Mouse (Mus musculus): ENCODE measurements around the gene Btbd19. TPM values are rescaled to one million over a fixed set of nuclear protein-coding genes. Genes with fewer than 3 reads are reported as not detected.

The Btbd19 gene
- polyA plus RNA-seq, 2 experiments: 6.2 to 16.0 TPM

GRCm38 (mm10) chr4:117155792-117156355, 30.3 kb upstream of the Btbd19 start, which contains the start of gene Rps8:
Gene Rps8 (minus strand): TSS chr4:117156243.
- peak within 1 kb of the TSS; percentile 98 for H3K9ac ChIP-seq (ENCODE audit: low read depth, low read length, severe bottlenecking)
- TF ChIP-seq POLR2A (IDR thresholded peaks at IDR 0.05; ENCODE audit: borderline replicate concordance, extremely low read depth, insufficient read depth, insufficient read length): peak; percentile 93; the same call in 1 of the 2 replicates
- H3K27ac ChIP-seq (replicated peaks; ENCODE audit: low read depth, low read length): peak within 1 kb of the TSS; percentile 96
- H3K4me1 ChIP-seq (ENCODE audit: control insufficient read depth, insufficient read depth, low read length): 0 out of 2 replicates have a peak, but pooled peaks cover 4% of the 10 kb centered on the region
- peak; percentile 93 for DNase-seq (ENCODE audit: low spot score)
- H3K27me3 ChIP-seq (ENCODE audit: control insufficient read depth, insufficient read depth, low read length): no peaks in the 10 kb centered on the region
- 0% methylated on average over 38 of the region's 52 CpGs for WGBS
- no peaks in the 10 kb centered on the region for H3K9me3 ChIP-seq (ENCODE audit: control insufficient read depth, low read length)
- peaks cover 51% of the 10 kb centered on the region for H3K36me3 ChIP-seq (ENCODE audit: control insufficient read depth, insufficient read depth, low read length)
- peak within 1 kb of the TSS; percentile 93 for H3K4me2 ChIP-seq (replicated peaks; ENCODE audit: low read depth, low read length, severe bottlenecking)
- ATAC-seq (ENCODE audit: low FRiP score, low read depth): peak; percentile 92
- H3K4me3 ChIP-seq (replicated peaks; ENCODE audit: low read length): peak within 1 kb of the TSS; percentile 99

- Histone ChIP-seq H3K4me2 (replicated peaks; ENCODE audit: low read depth, low read length, severe bottlenecking) (peak overlapping the region; percentile 93), H3K4me1 (ENCODE audit: control insufficient read depth, insufficient read depth, low read length) (0 out of 2 replicates have a peak, but pooled peaks cover 4% of the 10 kb centered on the region), H3K9me3 (ENCODE audit: control insufficient read depth, low read length) (no peaks in the 10 kb centered on the region), H3K27me3 (ENCODE audit: control insufficient read depth, insufficient read depth, low read length) (no peaks in the 10 kb centered on the region), H3K4me3 (replicated peaks; ENCODE audit: low read length) (peak overlapping the region; percentile 99), H3K36me3 (ENCODE audit: control insufficient read depth, insufficient read depth, low read length) (peaks cover 55% of the 10 kb centered on the region), H3K9ac (ENCODE audit: low read depth, low read length, severe bottlenecking) (peak overlapping the region; percentile 98), H3K27ac (replicated peaks; ENCODE audit: low read depth, low read length) (peak overlapping the region; percentile 96)
- ATAC-seq (ENCODE audit: low FRiP score, low read depth): no peak
- no peak for TF ChIP-seq POLR2A (IDR thresholded peaks at IDR 0.05; ENCODE audit: borderline replicate concordance, extremely low read depth, insufficient read depth, insufficient read length)
- DNase-seq (ENCODE audit: low spot score): no peak
- WGBS: 1% methylated on average over 41 of the region's 44 CpGs
These were observed 29.7 kb upstream of the Btbd19 start for GRCm38 (mm10) chr4:117155020-117155791.

GRCm38 (mm10) chr4:117152714-117153113, 27.2 kb upstream of the Btbd19 start:
- Histone ChIP-seq H3K36me3 (ENCODE audit: control insufficient read depth, insufficient read depth, low read length) (peaks cover 63% of the 10 kb centered on the region), H3K27ac (replicated peaks; ENCODE audit: low read depth, low read length) (no peak overlapping the region), H3K4me3 (replicated peaks; ENCODE audit: low read length) (no peak overlapping the region), H3K27me3 (ENCODE audit: control insufficient read depth, insufficient read depth, low read length) (no peaks in the 10 kb centered on the region), H3K4me1 (ENCODE audit: control insufficient read depth, insufficient read depth, low read length) (0 out of 2 replicates have a peak, but pooled peaks cover 4% of the 10 kb centered on the region), H3K9me3 (ENCODE audit: control insufficient read depth, low read length) (no peaks in the 10 kb centered on the region), H3K9ac (ENCODE audit: low read depth, low read length, severe bottlenecking) (no peak overlapping the region), H3K4me2 (replicated peaks; ENCODE audit: low read depth, low read length, severe bottlenecking) (no peak overlapping the region)
- DNase-seq (ENCODE audit: low spot score) (no peak), ATAC-seq (ENCODE audit: low FRiP score, low read depth) (no peak)
- WGBS: 79% methylated on average over 5 of the region's 5 CpGs
- no peak for TF ChIP-seq POLR2A (IDR thresholded peaks at IDR 0.05; ENCODE audit: borderline replicate concordance, extremely low read depth, insufficient read depth, insufficient read length)

- Histone ChIP-seq H3K9ac (ENCODE audit: low read depth, low read length, severe bottlenecking) (no peak overlapping the region), H3K27me3 (ENCODE audit: control insufficient read depth, insufficient read depth, low read length) (no peaks in the 10 kb centered on the region), H3K27ac (replicated peaks; ENCODE audit: low read depth, low read length) (no peak overlapping the region), H3K36me3 (ENCODE audit: control insufficient read depth, insufficient read depth, low read length) (peaks cover 63% of the 10 kb centered on the region), H3K4me1 (ENCODE audit: control insufficient read depth, insufficient read depth, low read length) (0 out of 2 replicates have a peak, but pooled peaks cover 4% of the 10 kb centered on the region), H3K4me2 (replicated peaks; ENCODE audit: low read depth, low read length, severe bottlenecking) (no peak overlapping the region), H3K4me3 (replicated peaks; ENCODE audit: low read length) (no peak overlapping the region), H3K9me3 (ENCODE audit: control insufficient read depth, low read length) (no peaks in the 10 kb centered on the region)
- WGBS: 76% methylated on average over 1 of the region's 1 CpGs
- DNase-seq (ENCODE audit: low spot score) (no peak), ATAC-seq (ENCODE audit: low FRiP score, low read depth) (no peak)
- TF ChIP-seq POLR2A (IDR thresholded peaks at IDR 0.05; ENCODE audit: borderline replicate concordance, extremely low read depth, insufficient read depth, insufficient read length): no peak
These were observed 25.9 kb upstream of the Btbd19 start for GRCm38 (mm10) chr4:117151416-117151815.

- H3K4me1 ChIP-seq (ENCODE audit: control insufficient read depth, insufficient read depth, low read length): 0 out of 2 replicates have a peak, but pooled peaks cover 4% of the 10 kb centered on the region
- ATAC-seq (ENCODE audit: low FRiP score, low read depth) (no peak), DNase-seq (ENCODE audit: low spot score) (no peak)
- H3K27me3 ChIP-seq (ENCODE audit: control insufficient read depth, insufficient read depth, low read length): no peaks in the 10 kb centered on the region
- no peak for TF ChIP-seq POLR2A (IDR thresholded peaks at IDR 0.05; ENCODE audit: borderline replicate concordance, extremely low read depth, insufficient read depth, insufficient read length)
- no peak overlapping the region for H3K4me2 ChIP-seq (replicated peaks; ENCODE audit: low read depth, low read length, severe bottlenecking)
- H3K36me3 ChIP-seq (ENCODE audit: control insufficient read depth, insufficient read depth, low read length): peaks cover 63% of the 10 kb centered on the region
- no peak overlapping the region for H3K9ac ChIP-seq (ENCODE audit: low read depth, low read length, severe bottlenecking)
- no peak overlapping the region for H3K4me3 ChIP-seq (replicated peaks; ENCODE audit: low read length)
- H3K9me3 ChIP-seq (ENCODE audit: control insufficient read depth, low read length): no peaks in the 10 kb centered on the region
- 85% methylated on average over 6 of the region's 6 CpGs for WGBS
- H3K27ac ChIP-seq (replicated peaks; ENCODE audit: low read depth, low read length): no peak overlapping the region
These were observed 24.7 kb upstream of the Btbd19 start for GRCm38 (mm10) chr4:117150212-117150733.

All from limb, embryonic 14.5 days (tissue).